Mouse (Mus musculus) lung, postnatal 4 days (tissue): ENCODE results near the gene Ovol2.
A peak's percentile ranks its signal among the peaks of the same experiment; 100 is the strongest.
"Not testable (repeated sequence)": the region's sequence is repeated elsewhere in the genome, so short reads cannot be mapped to it uniquely, and the experiment has no call there.

ENCODE experiments used
- DNase-seq, 2 experiments: peaks; one replicate each; pipeline ENCODE4 v3.0.0; 2021

Ovol2 gene

DNA sequence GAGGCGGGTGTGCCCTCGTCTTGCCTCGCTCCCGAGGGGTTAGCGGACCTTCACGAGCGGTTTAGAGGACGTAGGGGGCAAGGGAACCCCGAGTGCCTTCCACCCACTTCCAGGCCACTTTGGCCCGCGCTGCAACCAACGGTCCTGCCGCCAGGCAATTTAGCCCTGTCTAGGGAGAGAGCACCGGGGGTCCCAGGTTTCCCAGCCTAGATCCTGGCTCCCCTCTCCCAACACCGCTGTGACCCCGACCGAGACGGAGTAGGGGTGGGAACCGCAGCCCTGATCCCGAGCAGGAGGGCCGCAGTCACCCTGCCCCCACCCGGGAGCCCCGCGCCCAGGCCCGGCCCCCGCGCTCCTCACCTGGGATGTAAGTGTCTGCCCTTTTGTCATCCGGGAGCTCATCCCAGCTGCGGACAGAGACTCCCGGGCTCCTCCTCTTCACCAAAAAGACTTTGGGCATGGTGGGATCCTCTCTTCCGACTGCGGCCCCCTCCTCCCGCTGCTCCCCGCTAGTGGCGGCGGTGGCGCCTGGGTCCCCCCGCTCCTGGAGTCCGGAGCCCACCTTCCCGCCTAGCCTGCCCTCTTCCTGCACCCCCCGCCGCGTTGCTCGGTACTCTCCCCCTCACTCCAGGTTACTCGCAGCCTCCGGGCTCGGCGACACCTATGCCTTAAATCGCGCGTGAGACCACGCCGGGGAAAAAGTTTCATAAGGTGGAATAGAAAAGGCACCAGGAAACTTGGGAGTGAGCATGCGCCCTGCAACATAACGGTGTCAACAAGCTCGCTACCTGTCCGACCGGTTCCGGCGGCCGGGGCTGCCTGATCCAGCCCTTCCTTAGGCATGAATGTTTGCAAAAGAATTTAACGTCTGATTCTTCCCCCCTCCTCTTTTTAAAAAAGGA, at the start of gene Ovol2:
Ovol2 (minus strand) TSS at position 746 of the 902 bp plus-strand sequence.
- DNase-seq, result peak; percentile 70 to 82

- no peak for DNase-seq
Observed at GRCm38 (mm10) chr2:144381741-144382140, 49.8 kb upstream of the Ovol2 start.

DNA sequence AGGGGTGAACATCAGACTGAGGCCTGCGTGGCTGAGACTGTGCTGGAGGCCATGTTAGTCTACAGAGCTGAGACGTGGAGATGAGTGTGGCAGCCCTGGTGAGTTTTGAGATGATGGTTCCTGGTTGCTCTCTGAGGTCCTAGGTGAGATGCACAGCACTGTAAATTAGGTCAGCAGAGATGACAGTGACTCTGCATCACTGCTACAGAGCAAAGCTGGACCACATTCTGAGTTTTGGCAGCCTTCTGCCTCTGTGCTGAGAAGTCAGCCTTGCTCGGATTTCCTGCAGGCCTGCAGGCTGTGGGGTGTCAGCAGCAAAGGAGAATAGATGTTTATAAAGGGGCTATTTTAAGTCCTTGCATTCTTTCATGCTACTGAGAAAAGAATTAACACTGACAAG, 49.3 kb upstream of the Ovol2 start:
- no peak for DNase-seq

DNA sequence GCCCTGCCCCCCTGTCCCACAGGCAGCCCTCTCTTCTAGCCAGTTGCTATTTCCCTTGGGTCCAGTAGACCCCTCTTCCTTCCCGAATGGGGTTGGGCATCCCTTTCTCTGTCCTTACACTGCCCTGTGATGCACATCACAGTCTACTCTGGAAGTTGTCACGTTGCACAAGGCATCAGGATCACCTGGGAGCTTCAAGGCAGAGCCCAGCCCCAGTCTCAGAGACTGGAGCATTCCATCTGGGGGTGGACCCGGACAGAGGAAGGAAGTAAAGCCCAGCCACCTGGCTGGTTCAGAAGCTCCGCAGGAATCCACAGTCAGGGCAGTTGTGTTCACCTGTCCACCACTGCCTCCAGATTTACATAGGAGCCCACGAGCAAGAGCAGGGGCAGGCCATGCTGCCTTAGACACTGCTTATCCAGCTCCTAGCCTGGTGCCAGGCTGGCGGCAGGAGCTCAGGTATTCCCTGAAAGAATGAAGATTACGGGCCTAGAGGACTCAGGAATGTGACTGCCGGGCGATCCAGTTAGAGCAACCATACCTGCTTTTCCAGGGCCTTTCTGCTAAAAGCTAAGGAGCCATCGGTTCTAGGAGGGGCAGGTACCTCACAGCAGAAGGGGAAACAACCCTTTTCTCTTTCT, 43.2 kb upstream of the Ovol2 start:
- peak in 1 of 2 experiments; percentile 31 for DNase-seq

DNA sequence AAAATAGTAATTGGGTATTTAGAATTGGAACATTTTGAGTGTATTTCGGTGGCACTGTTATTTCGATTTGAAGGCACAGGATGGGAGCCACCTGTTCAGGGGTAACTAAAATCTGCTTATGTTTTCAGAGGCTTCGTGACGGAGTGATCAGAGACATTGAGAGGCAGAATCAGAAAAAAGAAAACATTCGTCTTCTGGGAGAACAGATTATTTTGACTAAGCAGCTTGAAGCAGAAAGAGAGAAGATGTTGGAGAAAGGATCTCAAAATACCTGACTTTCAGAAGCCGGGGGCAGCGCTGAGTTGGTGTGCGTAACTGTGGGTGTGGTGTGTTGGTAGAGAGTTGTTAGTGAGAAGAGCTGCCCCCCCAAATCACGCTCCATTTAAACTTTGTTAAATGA, 41.1 kb upstream of the Ovol2 start:
- DNase-seq, result no peak

- no peak for DNase-seq
Observed at GRCm38 (mm10) chr2:144371566-144371965, 39.6 kb upstream of the Ovol2 start.

DNA sequence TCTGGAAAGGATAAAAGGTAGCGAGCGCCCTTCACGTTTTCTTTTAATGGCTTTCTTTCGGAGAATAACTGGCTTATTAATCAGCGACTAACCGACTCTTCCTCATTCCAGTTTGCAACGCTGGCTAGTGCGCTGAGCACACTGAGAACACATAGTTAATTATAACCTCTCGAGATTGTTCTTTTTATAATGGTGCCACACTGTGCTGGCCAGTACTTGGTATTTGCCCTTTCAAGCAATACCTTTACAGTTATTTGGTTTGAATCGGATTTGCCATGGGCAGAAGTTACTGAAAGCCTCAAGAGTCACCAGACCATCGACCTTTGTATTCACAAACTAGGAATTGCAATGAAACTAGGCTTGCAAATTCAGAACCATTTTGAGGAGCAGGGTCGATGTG, 37.6 kb upstream of the Ovol2 start:
- no peak for DNase-seq

- no peak for DNase-seq
Observed at GRCm38 (mm10) chr2:144369020-144369421, 37.1 kb upstream of the Ovol2 start.

DNA sequence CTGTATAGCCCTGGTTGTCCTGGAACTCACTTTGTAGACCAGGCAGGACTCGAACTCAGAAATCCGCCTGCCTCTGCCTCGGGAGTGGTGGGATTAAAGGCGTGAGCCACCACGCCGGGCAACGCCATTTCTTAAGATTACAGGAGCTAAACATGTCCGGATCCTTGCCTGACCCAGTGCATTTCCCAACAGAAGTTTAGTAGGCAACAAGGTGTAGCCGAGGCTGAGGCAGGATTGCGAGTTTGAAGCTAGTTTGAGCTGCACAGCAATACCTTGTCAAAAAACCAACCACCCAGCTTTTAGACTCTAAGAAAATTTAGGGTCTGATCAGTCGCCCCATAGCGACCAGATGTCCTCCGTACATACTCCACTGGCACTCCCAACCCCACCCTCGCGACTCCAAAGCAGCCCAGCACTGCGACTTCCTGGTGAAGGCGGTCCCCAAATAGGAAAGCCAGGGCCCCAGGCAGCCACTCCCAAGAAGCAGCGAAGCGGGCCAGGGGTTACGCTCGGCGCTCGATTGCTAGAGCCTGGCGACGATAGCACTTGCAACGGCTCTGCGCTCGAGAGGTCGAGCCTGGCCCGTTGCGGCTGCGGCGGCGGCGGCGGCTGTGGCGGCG, 36.6 kb upstream of the Ovol2 start, which contains the start of the genes Kat14 and Pet117:
Kat14 (plus strand) TSS at position 584 of the 620 bp plus-strand sequence.
Pet117 (plus strand) TSS at position 597 of the 620 bp plus-strand sequence.
- peak; percentile 97 to 98 for DNase-seq

- no peak for DNase-seq
Observed at GRCm38 (mm10) chr2:144352843-144353242, 20.9 kb upstream of the Ovol2 start.

- DNase-seq, result no peak
Observed at GRCm38 (mm10) chr2:144348525-144348924, 16.6 kb upstream of the Ovol2 start.

DNA sequence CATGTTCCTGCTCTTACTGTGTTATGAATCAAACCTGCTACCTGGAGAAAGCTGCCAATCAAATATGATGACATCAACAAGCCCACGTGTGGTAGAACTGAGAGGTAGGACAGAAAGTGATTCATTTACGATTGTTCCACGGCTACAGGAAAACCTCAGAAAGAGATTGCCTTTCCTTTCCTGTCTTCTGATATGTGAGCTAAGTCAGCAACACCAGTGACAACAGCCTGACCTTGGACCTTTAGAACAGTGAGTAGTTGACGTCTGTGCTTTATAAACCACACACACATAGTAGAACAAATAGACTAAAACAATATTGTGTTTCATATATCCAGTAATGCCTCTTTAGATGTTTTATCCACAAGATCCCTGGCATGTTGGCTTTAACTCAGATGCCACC, 11.2 kb upstream of the Ovol2 start:
- DNase-seq, result no peak

DNA sequence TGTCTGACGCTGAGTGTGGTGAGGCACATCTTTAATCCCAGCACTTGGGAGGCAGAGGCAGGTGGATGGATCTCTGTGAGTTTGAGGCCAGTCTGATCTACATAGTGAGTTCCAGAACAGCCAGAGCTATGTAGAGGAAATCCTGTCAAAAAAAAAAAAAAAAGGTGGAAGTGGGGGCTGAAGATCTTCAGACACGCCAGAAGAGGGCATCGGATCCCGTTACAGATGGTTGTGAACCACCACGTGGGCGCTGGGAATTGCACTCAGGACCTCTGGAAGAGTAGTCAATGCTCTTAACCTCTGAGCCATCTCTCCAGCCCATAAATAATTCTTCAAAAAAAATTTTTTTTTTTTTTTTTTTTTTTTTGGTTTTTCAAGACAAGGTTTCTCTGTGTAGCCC, 6.2 kb upstream of the Ovol2 start:
- not testable (repeated sequence) for DNase-seq

DNA sequence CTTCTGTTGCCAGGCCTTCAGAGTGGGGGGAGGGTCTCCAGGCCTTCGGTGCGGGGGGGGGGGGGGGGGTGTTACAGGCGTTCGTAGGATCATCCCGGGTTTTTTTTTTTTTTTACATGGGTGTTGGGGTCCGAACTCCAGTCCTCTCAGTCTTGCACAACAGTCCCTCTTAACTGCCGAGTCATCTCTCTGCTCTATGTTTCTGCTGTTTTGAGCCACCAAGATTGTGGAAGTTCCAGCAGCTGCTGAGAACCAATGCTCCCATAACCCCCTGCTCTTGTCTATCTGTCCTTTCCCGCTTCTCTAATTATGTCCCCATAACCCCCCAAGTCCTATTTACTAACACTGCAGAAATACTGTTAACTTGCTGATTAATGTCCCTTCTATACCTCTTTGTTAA, 5.8 kb upstream of the Ovol2 start:
- no peak for DNase-seq

- no peak for DNase-seq
Observed at GRCm38 (mm10) chr2:144337230-144337629, 5.3 kb upstream of the Ovol2 start.

DNA sequence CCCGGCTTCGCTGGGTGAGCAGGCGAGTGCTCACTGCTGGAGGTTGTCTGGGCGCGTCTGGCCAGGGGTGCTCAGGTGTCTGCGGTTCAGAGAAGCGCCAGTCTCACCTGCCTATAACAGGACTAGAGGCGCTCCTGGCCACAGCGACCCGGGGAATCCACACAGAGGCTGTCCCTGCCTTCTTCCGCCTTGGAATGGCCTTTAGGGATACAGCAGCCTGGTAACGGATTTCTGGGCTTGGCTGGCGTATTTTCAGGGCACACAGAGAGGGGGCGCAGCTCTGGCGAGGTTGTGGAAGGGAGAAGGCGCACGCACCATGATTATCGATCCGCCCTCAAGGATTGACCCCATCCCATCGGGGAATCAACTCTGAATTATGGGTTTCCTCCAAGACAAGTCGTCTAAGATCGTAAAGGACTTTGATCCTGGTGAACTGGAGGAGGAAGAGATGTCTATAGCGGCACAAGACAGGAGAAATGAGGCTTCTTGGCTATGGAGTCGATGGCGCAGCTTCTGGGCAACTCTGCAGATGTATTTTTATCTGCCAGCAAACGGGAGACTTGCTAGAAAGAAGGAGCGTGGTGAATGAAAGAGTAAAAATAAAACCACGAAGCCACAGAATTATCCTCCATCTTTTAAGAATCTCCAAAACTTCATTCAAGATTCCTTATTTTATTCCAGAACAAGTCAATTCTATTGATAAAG, 1.3 kb upstream of the Ovol2 start:
- DNase-seq, result peak in 1 of 2 experiments; percentile 26

DNA sequence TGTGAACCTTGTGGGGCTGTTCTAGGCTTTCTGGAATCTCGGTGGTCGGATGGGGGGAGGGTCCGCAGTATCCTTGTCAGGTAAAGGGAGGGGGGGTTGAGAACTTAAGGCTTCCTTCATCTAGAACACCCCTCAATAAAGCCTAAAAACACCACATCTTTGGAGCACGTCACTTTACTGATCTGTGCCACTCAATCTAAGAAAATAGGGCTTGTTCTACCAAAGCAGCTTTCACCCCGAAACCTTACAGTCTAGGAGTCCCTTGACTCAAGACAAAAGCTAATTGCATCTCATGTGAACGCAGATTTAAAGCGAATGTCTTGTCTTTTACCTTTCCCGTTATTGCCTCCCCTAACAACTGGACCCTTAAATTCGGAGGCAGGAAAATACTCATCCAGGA, 540 bp upstream of the Ovol2 start:
- no peak for DNase-seq

- peak; percentile 41 to 67 for DNase-seq
Observed at GRCm38 (mm10) chr2:144330960-144331371, 980 bp downstream of the Ovol2 start.

DNA sequence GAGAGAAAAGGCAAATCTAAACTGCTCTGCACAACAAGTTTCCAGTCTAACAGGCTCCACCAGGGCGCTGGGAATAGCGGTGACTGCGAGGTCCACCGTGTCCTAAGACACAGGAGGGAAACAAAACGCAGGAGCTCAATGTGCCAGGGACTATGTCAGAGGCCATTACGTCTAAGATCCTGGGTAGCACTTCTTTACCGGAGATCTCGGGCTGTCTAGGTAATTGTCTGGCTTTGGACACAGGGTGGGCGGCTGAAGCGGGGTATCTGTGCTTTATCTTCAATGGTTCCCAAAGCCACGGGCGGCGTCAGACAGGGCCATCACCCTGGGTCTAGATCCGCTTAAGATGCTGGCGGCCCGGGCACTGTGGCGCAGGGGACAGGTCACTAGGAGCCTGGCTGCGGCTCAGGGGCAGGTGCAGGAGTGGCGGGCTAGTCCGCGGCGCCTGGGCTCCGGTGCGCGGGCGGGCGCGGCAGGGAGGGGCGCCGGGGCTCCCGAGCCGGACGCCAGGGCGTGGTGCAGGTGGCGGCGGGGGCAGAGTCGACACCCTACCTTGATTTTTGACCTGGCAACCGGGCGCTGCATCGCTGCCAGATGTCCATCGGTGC, 1.5 kb downstream of the Ovol2 start:
- no peak for DNase-seq

GRCm38 (mm10) chr2:144329937-144330336, 2.0 kb downstream of the Ovol2 start:
- no peak for DNase-seq

- no peak for DNase-seq
Observed at GRCm38 (mm10) chr2:144329451-144329850, 2.5 kb downstream of the Ovol2 start.

DNA sequence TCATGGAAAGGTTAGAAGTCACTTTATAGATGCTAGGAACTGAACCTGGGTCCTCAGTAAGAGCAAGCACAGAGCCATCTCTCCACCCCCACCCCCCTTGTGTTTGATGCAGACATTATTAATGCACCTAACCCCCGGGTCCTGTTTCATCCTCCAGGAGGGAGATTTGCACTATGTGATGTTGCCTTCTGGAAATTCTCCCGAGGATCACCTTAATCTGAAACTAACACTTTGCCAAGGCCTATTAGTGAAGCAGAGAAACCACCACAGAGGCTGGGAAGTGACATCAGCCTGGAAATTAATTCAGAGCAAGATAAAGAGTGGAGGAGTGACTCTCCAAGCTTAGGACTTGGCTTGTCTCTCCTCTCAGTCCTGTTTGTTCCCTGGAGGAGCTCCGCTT, 7.7 kb downstream of the Ovol2 start:
- DNase-seq, result no peak
